Comparison of ENCODE assay signal across 35 mouse cellular contexts in the genomic region with DNA sequence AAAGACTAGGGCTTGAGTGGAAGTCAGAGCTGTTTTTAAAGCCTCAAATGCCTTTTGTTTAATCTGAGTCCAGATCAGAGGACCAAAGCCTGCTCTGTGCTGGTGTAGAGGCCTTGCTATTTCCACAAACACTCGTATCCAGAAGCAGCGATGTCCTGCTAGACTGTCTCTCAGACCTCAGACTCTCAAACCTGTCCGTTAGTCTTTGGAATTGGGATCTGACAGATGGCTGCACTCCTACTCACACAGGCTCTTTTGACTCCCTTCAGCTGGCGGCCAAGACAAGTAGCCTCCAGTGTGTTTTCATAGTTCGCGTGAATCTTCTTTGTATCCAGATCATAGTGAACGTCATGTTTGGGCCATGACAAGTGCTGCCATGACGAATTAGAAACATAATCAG. TPM values are rescaled to one million over a fixed set of nuclear protein-coding genes. Genes with fewer than 3 reads are reported as not detected.
"Had no signal": no experiment of that assay in that cellular context is flagged by ENCODE, and none has a peak within 500 bp of the region (broad histone marks: within the 10 kb centered on the region; RNA-seq: fewer than 3 reads in every experiment).

No protein-coding gene starts in this region.

- H3K4me1 ChIP-seq: heart, embryonic 10.5 days; heart, embryonic 12.5 days; hindbrain, embryonic 10.5 days; hindbrain, embryonic 12.5 days; intestine, embryonic 15.5 days; limb, embryonic 10.5 days; limb, embryonic 12.5 days; liver, embryonic 13.5 days; liver, embryonic 15.5 days had no signal

- H3K36me3 ChIP-seq: heart, embryonic 10.5 days; heart, embryonic 12.5 days; hindbrain, embryonic 10.5 days; hindbrain, embryonic 12.5 days; intestine, embryonic 15.5 days; limb, embryonic 10.5 days; limb, embryonic 12.5 days; liver, embryonic 13.5 days; liver, embryonic 15.5 days had no signal

- DNase-seq: gastrocnemius, adult 2 months; gastrocnemius, postnatal 10 days; gastrocnemius, postnatal 25 days; heart, postnatal 10 days; heart, postnatal 4 days; kidney, adult 18-20 months; kidney, adult 8-10 months; kidney, postnatal 10 days; kidney, postnatal 25 days; kidney, postnatal 4 days; liver; liver, embryonic 13.5 days had no signal

- H3K9ac ChIP-seq: heart, embryonic 12.5 days; hindbrain, embryonic 12.5 days; hindbrain, embryonic 14.5 days; intestine, embryonic 15.5 days; limb, embryonic 12.5 days; liver, embryonic 13.5 days; liver, embryonic 15.5 days had no signal

- H3K4me3 ChIP-seq: gastrocnemius, adult 2 months; heart, embryonic 10.5 days; heart, embryonic 12.5 days; hindbrain, embryonic 10.5 days; hindbrain, embryonic 12.5 days; intestine, embryonic 15.5 days; layer of hippocampus, adult 2 months; limb, embryonic 10.5 days; limb, embryonic 12.5 days; liver, embryonic 13.5 days; liver, embryonic 15.5 days had no signal

- H3K27ac ChIP-seq: gastrocnemius, adult 2 months; heart, embryonic 10.5 days; hindbrain, embryonic 10.5 days; hindbrain, embryonic 12.5 days; hindbrain, embryonic 14.5 days; intestine, embryonic 15.5 days; layer of hippocampus, adult 2 months; limb, embryonic 10.5 days; limb, embryonic 12.5 days; liver, embryonic 13.5 days; liver, embryonic 15.5 days had no signal

- H3K4me2 ChIP-seq: heart, embryonic 12.5 days; hindbrain, embryonic 12.5 days; hindbrain, embryonic 14.5 days; intestine, embryonic 15.5 days; limb, embryonic 12.5 days; liver, embryonic 11.5 days; liver, embryonic 13.5 days; liver, embryonic 15.5 days had no signal

- H3K9me3 ChIP-seq: heart, embryonic 10.5 days; hindbrain, embryonic 10.5 days; hindbrain, embryonic 12.5 days; intestine, embryonic 15.5 days; limb, embryonic 10.5 days; liver, embryonic 13.5 days; liver, embryonic 15.5 days had no signal

- H3K27me3 ChIP-seq: heart, embryonic 12.5 days; hindbrain, embryonic 12.5 days; intestine, embryonic 15.5 days; limb, embryonic 12.5 days; liver, embryonic 13.5 days; liver, embryonic 15.5 days had no signal

- ATAC-seq: hindbrain, embryonic 16.5 days; inflammation-experienced regulatory T-cells, adult 6 months; intestine, embryonic 15.5 days; intestine, postnatal 0 days had no signal

RNA-seq across cellular contexts. Expression of gene Pdcd1lg2, which starts 39.7 kb away (rescaled TPM):
- total RNA-seq: gastrocnemius, adult 2 months; gastrocnemius, postnatal 10 days; gastrocnemius, postnatal 25 days; gastrocnemius, postnatal 4 days; granulocyte monocyte progenitor cell, adult 5-6 weeks; heart, postnatal 10 days; heart, postnatal 25 days; heart, postnatal 4 days; layer of hippocampus, adult 2 months; layer of hippocampus, postnatal 25 days; left cerebral cortex, postnatal 10 days had no signal
- polyA plus RNA-seq: heart, embryonic 10.5 days; heart, embryonic 12.5 days; heart, embryonic 14.5 days; hindbrain, embryonic 10.5 days; hindbrain, embryonic 12.5 days; intestine, embryonic 15.5 days; intestine, postnatal 0 days; kidney, embryonic 14.5 days; kidney, embryonic 16.5 days; limb, embryonic 10.5 days; limb, embryonic 12.5 days; limb, embryonic 14.5 days; liver, embryonic 11.5 days; liver, embryonic 15.5 days had no signal
